Mouse (Mus musculus) forebrain, embryonic 15.5 days (tissue): ENCODE measurements around the gene Usp18. TPM values are rescaled to one million over a fixed set of nuclear protein-coding genes. Genes with fewer than 3 reads are reported as not detected.
A peak's percentile ranks its signal among the peaks of the same experiment; 100 is the strongest.

Experiments used
- ATAC-seq: fragments of 200-750 bp; cut with Nextera tagmentation; replicated peaks from 2 replicates; pipeline ENCODE4 v1.8.0; 2017; ENCODE audit warnings: mild to moderate bottlenecking, moderate TSS enrichment, moderate library complexity
- H3K27ac ChIP-seq: fragments of 300-500 bp; sonication (generic); replicated peaks from 2 replicates; pipeline ENCODE4 v1.5.1; 2015; ENCODE audit warnings: mild to moderate bottlenecking, inconsistent platforms
- H3K27me3 ChIP-seq: fragments of 300-500 bp; sonication (generic); 2 replicates; pipeline ENCODE4 v1.6.1; 2015; ENCODE audit warnings: inconsistent platforms
- H3K36me3 ChIP-seq: fragments of 300-500 bp; sonication (generic); 2 replicates; pipeline ENCODE4 v1.6.1; 2015; ENCODE audit warnings: mild to moderate bottlenecking, inconsistent platforms
- H3K4me1 ChIP-seq: fragments of 300-500 bp; sonication (generic); 2 replicates; pipeline ENCODE4 v1.6.1; 2015; ENCODE audit warnings: inconsistent platforms
- H3K4me2 ChIP-seq: fragments of 300-500 bp; sonication (generic); replicated peaks from 2 replicates; pipeline ENCODE4 v1.6.1; 2015; ENCODE audit warnings: mild to moderate bottlenecking, inconsistent platforms
- H3K4me3 ChIP-seq: fragments of 300-500 bp; sonication (generic); 2 replicates; pipeline ENCODE4 v1.5.1; 2015; ENCODE audit warnings: mild to moderate bottlenecking, inconsistent platforms
- H3K9ac ChIP-seq: fragments of 300-500 bp; sonication (generic); replicated peaks from 2 replicates; pipeline ENCODE4 v1.6.1; 2015; ENCODE audit warnings: mild to moderate bottlenecking, inconsistent platforms
- H3K9me3 ChIP-seq: fragments of 300-500 bp; sonication (generic); 2 replicates; pipeline ENCODE4 v1.6.1; 2016; ENCODE audit warnings: inconsistent platforms
- WGBS: fragments of 180-500 bp; shearing (Covaris S2); methylation state at CpG from one replicate; pipeline ENCODE4 v1.1.7; 2015; ENCODE audit warnings: mixed read lengths; 5-methylcytosine and 5-hydroxymethylcytosine counted together
- polyA plus RNA-seq: library from polyadenylated mRNA; unstranded; fragments of >200 nt; fragmentation: Nextera tagmentation; extraction: Ambion mirVana; gene quantifications from 2 replicates; pipeline ENCODE4 v1.2.1, GENCODE M21; 2015

Gene Usp18
- polyA plus RNA-seq, 1 experiment from 2014 or later: 0.92 TPM

- Histone ChIP-seq H3K9me3 (no peaks in the 10 kb centered on the region), H3K27me3 (no peaks in the 10 kb centered on the region), H3K9ac (no peak overlapping the region), H3K27ac (no peak overlapping the region), H3K36me3 (no peaks in the 10 kb centered on the region), H3K4me2 (no peak overlapping the region), H3K4me3 (no peak overlapping the region), H3K4me1 (no peaks in the 10 kb centered on the region)
- no peak for ATAC-seq
- WGBS: 95% methylated on average over 2 of the region's 2 CpGs
Measured at GRCm38 (mm10) chr6:121226744-121227143, 19.0 kb upstream of the Usp18 start.

DNA sequence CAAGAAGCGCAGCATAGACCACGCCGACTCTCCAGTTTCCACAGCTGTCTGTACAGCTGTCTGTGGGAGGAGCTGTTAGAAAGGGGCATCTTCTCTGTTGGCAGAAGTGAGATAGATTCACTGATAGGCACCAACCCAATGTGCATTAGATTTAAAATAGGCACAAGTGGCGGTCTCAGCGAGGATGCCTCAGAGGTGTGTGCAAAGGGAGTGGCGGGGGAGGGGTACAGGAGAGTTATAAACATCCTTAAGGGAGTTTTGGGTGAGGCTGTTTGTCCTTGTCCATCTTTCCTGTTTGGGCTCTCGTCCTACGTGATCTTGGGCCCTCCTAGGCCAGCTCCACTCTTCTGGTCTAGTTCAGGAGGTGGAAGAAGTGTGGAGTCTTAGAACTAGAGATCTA, 17.3 kb upstream of the Usp18 start:
- 79% methylated on average over 8 of the region's 8 CpGs for WGBS
- no peak for ATAC-seq
- Histone ChIP-seq H3K9ac (no peak overlapping the region), H3K27ac (no peak overlapping the region), H3K9me3 (no peaks in the 10 kb centered on the region), H3K4me1 (no peaks in the 10 kb centered on the region), H3K4me3 (no peak overlapping the region), H3K27me3 (no peaks in the 10 kb centered on the region), H3K36me3 (no peaks in the 10 kb centered on the region), H3K4me2 (no peak overlapping the region)

DNA sequence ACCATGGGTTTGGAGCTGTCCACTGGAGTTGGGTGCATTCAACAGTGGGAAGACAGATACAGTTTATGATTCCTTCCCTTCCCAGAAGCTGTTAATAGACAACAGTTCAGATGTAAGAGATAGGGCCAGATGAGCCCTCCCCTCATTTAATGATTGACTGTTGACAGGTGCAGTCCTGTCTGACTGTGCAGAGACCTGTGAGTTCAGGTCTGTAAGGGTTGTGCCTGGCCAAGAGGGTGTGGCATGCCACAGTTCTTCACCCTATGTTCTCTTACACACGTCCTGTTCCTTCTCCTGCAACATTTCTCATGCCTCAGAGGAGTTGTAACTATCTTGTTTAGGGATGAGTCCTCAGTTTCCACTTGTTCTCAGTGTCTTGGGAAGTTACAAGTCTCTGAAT, 13.1 kb upstream of the Usp18 start:
- Histone ChIP-seq H3K4me3 (no peak overlapping the region), H3K4me2 (no peak overlapping the region), H3K9ac (no peak overlapping the region), H3K36me3 (no peaks in the 10 kb centered on the region), H3K27ac (no peak overlapping the region), H3K9me3 (no peaks in the 10 kb centered on the region), H3K4me1 (no peaks in the 10 kb centered on the region), H3K27me3 (no peaks in the 10 kb centered on the region)
- ATAC-seq: no peak
- 59% methylated on average over 1 of the region's 1 CpGs for WGBS

- Histone ChIP-seq H3K27ac (no peak overlapping the region), H3K4me3 (no peak overlapping the region), H3K4me2 (no peak overlapping the region), H3K4me1 (no peaks in the 10 kb centered on the region), H3K27me3 (no peaks in the 10 kb centered on the region), H3K9me3 (no peaks in the 10 kb centered on the region), H3K9ac (no peak overlapping the region), H3K36me3 (no peaks in the 10 kb centered on the region)
- WGBS: 91% methylated on average over 2 of the region's 2 CpGs
- ATAC-seq: no peak
Measured at GRCm38 (mm10) chr6:121236386-121236785, 9.3 kb upstream of the Usp18 start.

GRCm38 (mm10) chr6:121238209-121238608, 7.5 kb upstream of the Usp18 start:
- Histone ChIP-seq H3K27ac (no peak overlapping the region), H3K4me1 (no peaks in the 10 kb centered on the region), H3K9me3 (no peaks in the 10 kb centered on the region), H3K36me3 (no peaks in the 10 kb centered on the region), H3K4me3 (no peak overlapping the region), H3K9ac (no peak overlapping the region), H3K27me3 (no peaks in the 10 kb centered on the region), H3K4me2 (no peak overlapping the region)
- 94% methylated on average over 4 of the region's 4 CpGs for WGBS
- no peak for ATAC-seq

DNA sequence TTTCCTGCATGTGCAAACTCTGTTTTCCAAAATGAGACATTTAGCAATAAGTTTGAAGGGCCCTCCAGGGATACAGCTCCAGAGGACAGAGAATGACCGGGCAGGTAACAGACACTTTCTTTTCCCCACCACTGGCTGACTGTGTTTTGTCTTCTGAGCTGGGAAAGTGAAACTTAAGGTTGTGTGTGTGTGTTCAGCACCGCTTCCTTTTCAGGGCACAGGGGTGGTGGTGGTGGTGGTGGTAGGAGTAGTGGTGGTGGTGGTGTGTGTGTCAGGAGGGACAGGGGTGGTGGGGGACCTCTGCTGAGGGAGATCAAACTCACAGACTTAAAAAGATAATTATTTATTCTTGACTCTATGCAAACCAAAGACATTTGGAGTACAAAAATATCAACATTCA, 3.9 kb upstream of the Usp18 start:
- Histone ChIP-seq H3K9me3 (no peaks in the 10 kb centered on the region), H3K4me1 (peaks cover 9% of the 10 kb centered on the region; the same call in 1 of the 2 replicates), H3K4me3 (no peak overlapping the region), H3K27me3 (no peaks in the 10 kb centered on the region), H3K27ac (no peak overlapping the region), H3K9ac (no peak overlapping the region), H3K4me2 (no peak overlapping the region), H3K36me3 (no peaks in the 10 kb centered on the region)
- WGBS: 89% methylated on average over 2 of the region's 2 CpGs
- no peak for ATAC-seq

DNA sequence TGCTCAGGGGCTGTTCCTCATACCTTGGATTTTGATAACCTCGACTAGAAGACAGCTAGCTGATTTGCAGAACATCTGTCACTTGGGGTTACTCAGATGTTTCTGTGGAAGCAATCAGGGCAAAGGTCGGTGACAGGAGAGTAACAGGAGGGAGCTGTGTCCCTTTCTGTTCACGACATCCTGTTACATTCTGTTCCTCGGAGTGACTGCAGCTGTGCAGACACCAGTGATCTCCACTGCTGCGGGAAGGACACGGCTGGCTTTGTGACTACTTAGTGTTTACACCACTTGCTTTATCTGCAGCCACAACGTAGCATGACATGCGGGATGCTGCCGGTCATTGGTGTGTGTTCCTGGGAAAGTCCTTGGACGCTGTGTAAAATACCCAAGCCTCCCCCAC, 2.5 kb upstream of the Usp18 start:
- WGBS: 77% methylated on average over 10 of the region's 10 CpGs
- Histone ChIP-seq H3K4me2 (no peak overlapping the region), H3K36me3 (no peaks in the 10 kb centered on the region), H3K4me1 (peaks cover 9% of the 10 kb centered on the region; the same call in 1 of the 2 replicates), H3K9ac (no peak overlapping the region), H3K4me3 (no peak overlapping the region), H3K27me3 (no peaks in the 10 kb centered on the region), H3K27ac (no peak overlapping the region), H3K9me3 (no peaks in the 10 kb centered on the region)
- ATAC-seq: no peak

DNA sequence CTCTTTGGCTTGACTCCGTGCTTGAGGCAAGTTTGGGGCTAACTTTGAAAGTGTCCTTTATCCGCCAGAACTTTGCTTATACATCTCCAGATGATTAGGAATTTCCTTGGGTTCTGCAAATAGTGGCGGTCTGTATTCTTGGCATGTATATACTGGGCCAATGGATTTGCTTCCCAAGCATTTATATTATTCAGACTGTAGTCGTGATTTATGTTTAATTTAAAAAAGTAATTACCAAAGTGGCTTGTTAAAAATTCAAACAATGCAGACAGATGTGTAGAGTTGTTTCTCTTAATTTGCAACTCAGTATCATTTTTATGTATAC, 293 bp downstream of the Usp18 start:
- Histone ChIP-seq H3K36me3 (no peaks in the 10 kb centered on the region), H3K4me2 (peak overlapping the region; percentile 81), H3K4me1 (peaks cover 9% of the 10 kb centered on the region; the same call in 1 of the 2 replicates), H3K4me3 (peak overlapping the region; percentile 53), H3K27ac (no peak overlapping the region), H3K9ac (peak overlapping the region; percentile 47), H3K27me3 (no peaks in the 10 kb centered on the region), H3K9me3 (no peaks in the 10 kb centered on the region)
- peak; percentile 38; the same call in 1 of the 2 replicates for ATAC-seq
- 8% methylated on average over 4 of the region's 4 CpGs for WGBS

DNA sequence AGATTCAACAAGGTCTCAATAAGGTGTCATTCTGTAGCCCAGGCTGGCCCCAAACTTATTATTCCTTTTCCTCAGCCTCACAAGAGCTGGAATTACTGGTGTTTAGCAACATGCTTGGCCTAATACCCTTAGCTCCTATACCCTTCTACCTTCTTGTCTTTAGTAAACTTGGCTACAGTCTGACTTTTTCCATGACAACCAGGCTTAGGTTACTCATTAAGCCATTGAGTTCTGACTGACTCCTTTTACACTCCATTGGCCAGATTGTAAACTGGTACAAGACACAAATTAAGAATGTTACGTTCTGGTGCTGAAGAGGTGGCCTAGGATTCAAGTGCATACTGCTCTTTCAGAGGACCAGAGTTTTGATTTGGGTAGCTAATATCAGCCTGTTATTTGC, 4.7 kb downstream of the Usp18 start:
- H3K36me3 ChIP-seq: no peaks in the 10 kb centered on the region
- H3K4me1 ChIP-seq: peaks cover 6% of the 10 kb centered on the region; the same call in 1 of the 2 replicates
- no peak overlapping the region for H3K27ac ChIP-seq
- no peaks in the 10 kb centered on the region for H3K27me3 ChIP-seq
- no peak for ATAC-seq
- no peak overlapping the region for H3K9ac ChIP-seq
- no peak overlapping the region for H3K4me3 ChIP-seq
- H3K4me2 ChIP-seq: no peak overlapping the region
- no peaks in the 10 kb centered on the region for H3K9me3 ChIP-seq
- WGBS: 47% methylated on average over 1 of the region's 1 CpGs

DNA sequence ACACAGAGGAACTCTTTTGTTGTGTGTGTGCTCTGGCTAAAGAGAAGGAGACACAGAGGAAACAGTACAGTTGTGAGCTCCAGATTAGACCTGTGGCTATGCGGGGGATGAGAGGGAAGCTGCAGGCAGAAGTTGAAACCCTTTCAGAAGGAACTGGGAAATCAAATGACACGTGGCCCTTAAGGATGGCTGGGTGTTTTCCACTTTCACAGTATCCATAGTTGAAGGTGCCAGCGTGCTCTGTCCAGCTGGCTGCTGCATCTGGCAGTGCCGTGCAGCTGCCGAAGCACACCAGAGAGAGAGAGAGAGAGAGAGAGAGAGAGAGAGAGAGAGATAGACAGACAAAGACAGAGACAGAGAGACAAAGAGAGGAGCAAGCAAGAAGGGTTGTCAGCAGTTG, 5.5 kb downstream of the Usp18 start:
- Histone ChIP-seq H3K4me3 (no peak overlapping the region), H3K9ac (no peak overlapping the region), H3K4me1 (no peaks in the 10 kb centered on the region), H3K4me2 (no peak overlapping the region), H3K27ac (no peak overlapping the region), H3K27me3 (no peaks in the 10 kb centered on the region), H3K9me3 (no peaks in the 10 kb centered on the region), H3K36me3 (no peaks in the 10 kb centered on the region)
- WGBS: 73% methylated on average over 5 of the region's 5 CpGs
- ATAC-seq: no peak

DNA sequence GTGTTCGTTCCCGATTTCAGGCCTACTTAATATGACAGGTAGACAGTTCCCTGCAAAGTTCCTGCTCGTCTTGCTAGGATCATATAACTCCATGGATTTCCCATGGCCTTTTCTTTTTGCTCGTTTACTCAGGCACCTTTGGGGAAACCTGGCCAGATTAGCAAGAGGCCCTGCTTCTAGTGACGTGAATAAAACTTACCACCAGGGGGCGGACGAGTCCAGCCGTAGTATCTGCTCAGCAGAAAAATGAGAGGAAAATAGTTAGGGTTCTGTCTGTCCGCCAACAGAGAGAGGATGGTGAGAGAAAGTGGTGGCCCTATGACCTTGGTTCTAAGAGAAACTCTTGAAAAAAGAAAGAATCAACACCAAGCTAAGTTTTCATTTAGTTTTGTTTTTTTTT, 14.8 kb downstream of the Usp18 start:
- Histone ChIP-seq H3K27me3 (no peaks in the 10 kb centered on the region), H3K4me1 (no peaks in the 10 kb centered on the region), H3K4me2 (no peak overlapping the region), H3K27ac (no peak overlapping the region), H3K36me3 (no peaks in the 10 kb centered on the region), H3K4me3 (no peak overlapping the region), H3K9me3 (0 out of 2 replicates have a peak, but pooled peaks cover 4% of the 10 kb centered on the region), H3K9ac (no peak overlapping the region)
- no peak for ATAC-seq
- 33% methylated on average over 9 of the region's 9 CpGs for WGBS

- H3K9me3 ChIP-seq: 0 out of 2 replicates have a peak, but pooled peaks cover 4% of the 10 kb centered on the region
- ATAC-seq: no peak
- H3K36me3 ChIP-seq: no peaks in the 10 kb centered on the region
- no peaks in the 10 kb centered on the region for H3K4me1 ChIP-seq
- no peak overlapping the region for H3K4me2 ChIP-seq
- no peaks in the 10 kb centered on the region for H3K27me3 ChIP-seq
- H3K27ac ChIP-seq: no peak overlapping the region
- H3K9ac ChIP-seq: no peak overlapping the region
- H3K4me3 ChIP-seq: no peak overlapping the region
- WGBS: 91% methylated on average over 8 of the region's 8 CpGs
Measured at GRCm38 (mm10) chr6:121261233-121261632, 15.5 kb downstream of the Usp18 start.

DNA sequence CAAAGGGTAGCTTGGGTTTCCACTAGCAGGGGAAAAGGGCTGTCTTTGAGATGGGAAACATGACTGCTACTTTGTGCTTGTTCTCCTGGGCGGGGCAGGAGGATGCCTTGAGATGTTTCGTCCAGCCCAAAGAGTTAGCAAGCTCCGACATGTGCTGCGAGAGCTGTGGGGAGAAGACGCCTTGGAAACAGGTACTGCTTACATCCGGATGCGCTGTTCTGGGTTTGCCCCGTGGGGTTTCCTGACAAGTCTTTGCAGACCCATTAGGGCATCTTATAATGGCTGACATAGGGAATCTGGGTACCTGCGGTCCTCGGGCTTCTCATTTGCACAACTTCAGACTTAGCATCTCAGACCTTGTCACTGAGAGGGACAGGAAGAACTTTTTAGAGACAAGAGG, 16.3 kb downstream of the Usp18 start:
- Histone ChIP-seq H3K27me3 (no peaks in the 10 kb centered on the region), H3K36me3 (no peaks in the 10 kb centered on the region), H3K4me2 (no peak overlapping the region), H3K27ac (no peak overlapping the region), H3K4me1 (no peaks in the 10 kb centered on the region), H3K9me3 (0 out of 2 replicates have a peak, but pooled peaks cover 4% of the 10 kb centered on the region), H3K9ac (no peak overlapping the region), H3K4me3 (no peak overlapping the region)
- no peak for ATAC-seq
- whole genome bisulfite sequencing: 93% methylated on average over 10 of the region's 10 CpGs
